Mouse (Mus musculus) CH12.LX (cell line): Measurements from ENCODE around the gene Nup50. TPM values are rescaled to one million over a fixed set of nuclear protein-coding genes. Genes with fewer than 3 reads are reported as not detected.
A peak's percentile ranks its signal among the peaks of the same experiment; 100 is the strongest.

ENCODE experiments used
- DNase-seq: peaks from one replicate; pipeline ENCODE4 v3.0.0-alpha.2; 2013; ENCODE audit errors: extremely low read depth
- H3K27ac ChIP-seq: 2 replicates; pipeline ENCODE4 v1.5.1; 2012; ENCODE audit warnings: low read depth, mild to moderate bottlenecking, control low read depth, moderate library complexity; ENCODE audit not compliant: insufficient read depth
- H3K27me3 ChIP-seq: replicated peaks from 2 replicates; pipeline ENCODE3; 2012; ENCODE audit warnings: inconsistent platforms
- H3K36me3 ChIP-seq, 2 experiments: replicated peaks in 1 of 2; 2 replicates each; pipeline versions ENCODE3 to v1.6.1; 2012; ENCODE audit warnings: inconsistent platforms in 1 of 2, low read length in 1 of 2, mild to moderate bottlenecking in 1 of 2, mixed read lengths in 1 of 2, moderate library complexity in 1 of 2; ENCODE audit not compliant: control insufficient read depth in 1 of 2, insufficient read depth in 1 of 2
- H3K4me1 ChIP-seq, 2 experiments: 2 replicates each; pipeline ENCODE4 v1.6.1; 2012; ENCODE audit warnings: inconsistent platforms in 1 of 2, moderate library complexity in 1 of 2; ENCODE audit not compliant: insufficient read depth in 2 of 2, control insufficient read depth in 1 of 2
- H3K4me2 ChIP-seq: 2 replicates; pipeline ENCODE4 v1.6.1; 2012; ENCODE audit warnings: low read depth, mild to moderate bottlenecking, control low read depth; ENCODE audit not compliant: poor library complexity, insufficient read depth, severe bottlenecking
- H3K4me3 ChIP-seq, 3 experiments: fragments of 150-350 bp in 1 of 3; sonication (generic) in 1 of 3; replicated peaks in 1 of 3; 2 replicates each; pipeline versions ENCODE3 to v1.5.1; 2011 to 2012; ENCODE audit warnings: low read depth in 2 of 3, low read length in 2 of 3, mild to moderate bottlenecking in 2 of 3, moderate library complexity in 2 of 3, control low read depth in 1 of 3, improper control_type of control experiment in 1 of 3, inconsistent platforms in 1 of 3, mixed read lengths in 1 of 3; ENCODE audit not compliant: poor library complexity in 1 of 3
- H3K79me2 ChIP-seq: replicated peaks from 2 replicates; pipeline ENCODE4 v1.6.1; 2012; ENCODE audit warnings: mild to moderate bottlenecking, moderate library complexity; ENCODE audit not compliant: control insufficient read depth, poor library complexity, insufficient read depth, severe bottlenecking; ENCODE audit errors: extremely low read depth
- H3K9ac ChIP-seq: 2 replicates; pipeline ENCODE4 v1.6.1; 2012; ENCODE audit warnings: low read depth, mild to moderate bottlenecking, control low read depth, moderate library complexity; ENCODE audit not compliant: insufficient read depth
- H3K9me3 ChIP-seq: replicated peaks from 2 replicates; pipeline ENCODE3; 2012; ENCODE audit warnings: low read length, inconsistent platforms, mixed read lengths
- BHLHE40 ChIP-seq: IDR thresholded peaks from 2 replicates; pipeline ENCODE4 v1.6.1; 2011; ENCODE audit warnings: mild to moderate bottlenecking, low read depth, low read length, improper control_type of control experiment
- CHD1 ChIP-seq: IDR thresholded peaks from 2 replicates; pipeline ENCODE4 v1.6.1; 2012; ENCODE audit warnings: low read depth, low read length, improper control_type of control experiment, inconsistent platforms
- CHD2 ChIP-seq: IDR thresholded peaks from 2 replicates; pipeline ENCODE4 v1.6.1; 2011; ENCODE audit warnings: low read length, improper control_type of control experiment
- CTCF ChIP-seq, 2 experiments: IDR thresholded peaks in 1 of 2; conservative IDR thresholded peaks in 1 of 2; 2 replicates each; pipeline ENCODE4 v1.5.1; 2011 to 2012; ENCODE audit warnings: low read depth in 2 of 2, low read length in 2 of 2, improper control_type of control experiment in 1 of 2, inconsistent platforms in 1 of 2, mild to moderate bottlenecking in 1 of 2, moderate library complexity in 1 of 2
- E2F4 ChIP-seq: IDR thresholded peaks from 2 replicates; pipeline ENCODE4 v1.6.1; 2011; ENCODE audit warnings: low read depth, low read length, improper control_type of control experiment; ENCODE audit not compliant: insufficient replicate concordance
- ELF1 ChIP-seq: IDR thresholded peaks from 2 replicates; pipeline ENCODE4 v1.6.1; 2014; ENCODE audit warnings: low read depth, mild to moderate bottlenecking, inconsistent platforms, low read length, improper control_type of control experiment
- EP300 ChIP-seq: IDR thresholded peaks from 2 replicates; pipeline ENCODE4 v1.6.1; 2011; ENCODE audit warnings: low read length, improper control_type of control experiment
- ETS1 ChIP-seq: conservative IDR thresholded peaks from 2 replicates; pipeline ENCODE4 v1.6.1; 2012; ENCODE audit warnings: low read depth, mild to moderate bottlenecking, inconsistent platforms, low read length, improper control_type of control experiment, moderate library complexity
- GABPA ChIP-seq: IDR thresholded peaks from 2 replicates; pipeline ENCODE4 v1.6.1; 2012; ENCODE audit warnings: low read depth, low read length, improper control_type of control experiment, inconsistent platforms; ENCODE audit not compliant: insufficient replicate concordance
- HCFC1 ChIP-seq: IDR thresholded peaks from 2 replicates; pipeline ENCODE4 v1.6.1; 2012; ENCODE audit warnings: low read depth, mild to moderate bottlenecking, inconsistent platforms, low read length, improper control_type of control experiment
- IRF4 ChIP-seq: IDR thresholded peaks from 2 replicates; pipeline ENCODE4 v1.6.1; 2014; ENCODE audit warnings: low read depth, mild to moderate bottlenecking, inconsistent platforms, low read length, improper control_type of control experiment
- JUN ChIP-seq: IDR thresholded peaks from 2 replicates; pipeline ENCODE4 v1.6.1; 2011; ENCODE audit warnings: low read depth, mild to moderate bottlenecking, low read length, improper control_type of control experiment, moderate library complexity; ENCODE audit not compliant: insufficient read depth
- JUND ChIP-seq: conservative IDR thresholded peaks from 2 replicates; pipeline ENCODE4 v1.6.1; 2011; ENCODE audit warnings: low read depth, low read length, improper control_type of control experiment
- KAT2A ChIP-seq: IDR thresholded peaks from 2 replicates; pipeline ENCODE4 v1.6.1; 2012; ENCODE audit warnings: low read length, improper control_type of control experiment, inconsistent platforms; ENCODE audit not compliant: insufficient replicate concordance
- MAFK ChIP-seq: IDR thresholded peaks from 2 replicates; pipeline ENCODE4 v1.6.1; 2011; ENCODE audit warnings: low read length, improper control_type of control experiment; ENCODE audit not compliant: insufficient replicate concordance
- MAX ChIP-seq: IDR thresholded peaks from 2 replicates; pipeline ENCODE4 v1.6.1; 2011; ENCODE audit warnings: low read length, improper control_type of control experiment
- MAZ ChIP-seq: IDR thresholded peaks from 2 replicates; pipeline ENCODE4 v1.6.1; 2012; ENCODE audit warnings: low read depth, mild to moderate bottlenecking, inconsistent platforms, low read length, improper control_type of control experiment, moderate library complexity
- MEF2A ChIP-seq: IDR thresholded peaks from 2 replicates; pipeline ENCODE4 v1.6.1; 2014; ENCODE audit warnings: low read depth, mild to moderate bottlenecking, inconsistent platforms, low read length, improper control_type of control experiment, borderline replicate concordance
- MXI1 ChIP-seq: IDR thresholded peaks from 2 replicates; pipeline ENCODE4 v1.6.1; 2011; ENCODE audit warnings: mild to moderate bottlenecking, low read depth, low read length, improper control_type of control experiment
- MYC ChIP-seq: IDR thresholded peaks from 2 replicates; pipeline ENCODE4 v1.6.1; 2011; ENCODE audit warnings: low read depth, mild to moderate bottlenecking, improper control_type of control experiment, low read length
- NELFE ChIP-seq: IDR thresholded peaks from 2 replicates; pipeline ENCODE4 v1.6.1; 2011; ENCODE audit warnings: low read depth, low read length, improper control_type of control experiment
- NRF1 ChIP-seq: IDR thresholded peaks from 2 replicates; pipeline ENCODE4 v1.6.1; 2014; ENCODE audit warnings: low read depth, mild to moderate bottlenecking, inconsistent platforms, low read length, improper control_type of control experiment, moderate library complexity
- PAX5 ChIP-seq: IDR thresholded peaks from 2 replicates; pipeline ENCODE4 v1.6.1; 2012; ENCODE audit warnings: low read length, inconsistent platforms, mixed read lengths
- POLR2A ChIP-seq: IDR thresholded peaks from 2 replicates; pipeline ENCODE4 v1.6.1; 2011; ENCODE audit warnings: low read depth, mild to moderate bottlenecking, improper control_type of control experiment, low read length
- POLR2AphosphoS2 ChIP-seq: IDR thresholded peaks from 2 replicates; pipeline ENCODE4 v1.6.1; 2011; ENCODE audit warnings: low read depth, low read length, improper control_type of control experiment
- RAD21 ChIP-seq: IDR thresholded peaks from 2 replicates; pipeline ENCODE4 v1.6.1; 2011; ENCODE audit warnings: low read depth, mild to moderate bottlenecking, low read length, improper control_type of control experiment, moderate library complexity
- RCOR1 ChIP-seq: conservative IDR thresholded peaks from 2 replicates; pipeline ENCODE4 v1.6.1; 2012; ENCODE audit warnings: low read depth, mild to moderate bottlenecking, inconsistent platforms, low read length, improper control_type of control experiment
- SIN3A ChIP-seq: IDR thresholded peaks from 2 replicates; pipeline ENCODE4 v1.6.1; 2012; ENCODE audit warnings: low read length, improper control_type of control experiment, inconsistent platforms
- SMC3 ChIP-seq: IDR thresholded peaks from 2 replicates; pipeline ENCODE4 v1.6.1; 2011; ENCODE audit warnings: low read depth, low read length, improper control_type of control experiment
- TBP ChIP-seq: conservative IDR thresholded peaks from 2 replicates; pipeline ENCODE4 v1.6.1; 2011; ENCODE audit warnings: low read depth, low read length, improper control_type of control experiment
- TCF12 ChIP-seq: IDR thresholded peaks from 2 replicates; pipeline ENCODE4 v1.6.1; 2014; ENCODE audit warnings: low read depth, mild to moderate bottlenecking, inconsistent platforms, low read length, improper control_type of control experiment
- UBTF ChIP-seq: IDR thresholded peaks from 2 replicates; pipeline ENCODE4 v1.6.1; 2012; ENCODE audit warnings: low read depth, mild to moderate bottlenecking, inconsistent platforms, low read length, improper control_type of control experiment, moderate library complexity
- USF1 ChIP-seq: IDR thresholded peaks from 2 replicates; pipeline ENCODE4 v1.6.1; 2014; ENCODE audit warnings: low read depth, mild to moderate bottlenecking, inconsistent platforms, low read length, improper control_type of control experiment
- USF2 ChIP-seq: conservative IDR thresholded peaks from 2 replicates; pipeline ENCODE4 v1.6.1; 2011; ENCODE audit warnings: low read depth, low read length, improper control_type of control experiment
- ZC3H11A ChIP-seq: IDR thresholded peaks from 2 replicates; pipeline ENCODE4 v1.6.1; 2012; ENCODE audit warnings: low read depth, mild to moderate bottlenecking, inconsistent platforms, low read length, improper control_type of control experiment
- ZKSCAN1 ChIP-seq: IDR thresholded peaks from 2 replicates; pipeline ENCODE4 v1.6.1; 2012; ENCODE audit warnings: low read depth, inconsistent platforms, low read length, improper control_type of control experiment, borderline replicate concordance
- ZMIZ1 ChIP-seq: IDR thresholded peaks from 2 replicates; pipeline ENCODE4 v1.6.1; 2012; ENCODE audit warnings: low read depth, mild to moderate bottlenecking, inconsistent platforms, low read length, improper control_type of control experiment
- ZNF384 ChIP-seq: IDR thresholded peaks from 2 replicates; pipeline ENCODE4 v1.6.1; 2012; ENCODE audit warnings: low read depth, low read length, improper control_type of control experiment, inconsistent platforms
- dilution Hi-C: fragments of 300-500 bp; cut with MboI; formaldehyde crosslinking; loops from 2 replicates; pipeline ENCODE4 v1.14.3; 2020; ENCODE audit warnings: low sequenced_read_pairs; ENCODE audit not compliant: extremely low pct_unique_long_range_greater_than_20kb, extremely low pct_ligation_motif_present
- in situ Hi-C: fragments of 300-500 bp; cut with MboI; formaldehyde crosslinking; loops from 3 replicates; pipeline ENCODE4 v1.14.3; 2019; ENCODE audit warnings: low sequenced_read_pairs, low pct_ligation_motif_present, low pct_unique_long_range_greater_than_20kb, mixed read lengths
- polyA plus RNA-seq: library from polyadenylated mRNA; unstranded; fragments of >175 nt; gene quantifications from 2 replicates; pipeline ENCODE4 v1.2.1, GENCODE M21; 2012; ENCODE audit warnings: low read depth; ENCODE audit not compliant: insufficient read length
- total RNA-seq, 2 experiments: library from RNA; depleted of rRNA; stranded (reverse); fragments of 300-350 nt in 1 of 2; fragments of >200 nt in 1 of 2; gene quantifications; 2 replicates each; pipeline ENCODE4 v1.2.3; 2012 to 2014

Gene Nup50
- total RNA-seq (2012; rRNA removed): 39.2 and 45.3 TPM in 2 replicates
- total RNA-seq (2014; rRNA removed): 43.4 and 46.6 TPM in 2 replicates
- 85.6 and 91.4 TPM in 2 replicates for polyA plus RNA-seq

- dilution Hi-C loops: no loop called here
- no peaks in the 10 kb centered on the region for H3K27me3 ChIP-seq
- peak within 1 kb of the TSS; percentile 65 to 98 (median 94) for H3K4me3 ChIP-seq
- in situ Hi-C loops: loop anchor here (5.0 to 10.0 kb wide), 3 partner anchors 74 to 248 kb away; no protein-coding TSS in a partner anchor
- H3K36me3 ChIP-seq: peaks cover 8 to 37% of the 10 kb centered on the region in 2 experiments
- H3K79me2 ChIP-seq: peaks cover 56% of the 10 kb centered on the region
- no peaks in the 10 kb centered on the region for H3K9me3 ChIP-seq
- H3K4me1 ChIP-seq: peaks cover 0 to 53% of the 10 kb centered on the region in 2 experiments; a peak in 3 of 4 replicates
- H3K27ac ChIP-seq: peak within 1 kb of the TSS; percentile 65
- TF ChIP-seq BHLHE40 (peak; percentile 98), TCF12 (peak; percentile 82), RAD21 (no peak), USF1 (peak; percentile 96), JUND (no peak), MYC (peak; percentile 95), HCFC1 (peak; percentile 76), CHD1 (0 out of 2 replicates have a peak, but pooled peaks have one; percentile 36), CHD2 (peak; percentile 65; the same call in 1 of the 2 replicates), SMC3 (no peak), EP300 (no peak; the same call in 1 of the 2 replicates), PAX5 (no peak), NRF1 (peak; percentile 98), NELFE (peak; percentile 95), TBP (peak; percentile 6; the same call in 1 of the 2 replicates), GABPA (no peak), MAFK (no peak), UBTF (no peak; the same call in 1 of the 2 replicates), JUN (peak; percentile 25; the same call in 1 of the 2 replicates), ZKSCAN1 (no peak), MEF2A (peak; percentile 56), MAX (peak; percentile 97), ZMIZ1 (peak; percentile 83), POLR2AphosphoS2 (peak; percentile 44; the same call in 1 of the 2 replicates), CTCF (conservative IDR thresholded peaks at IDR 0.05 in 1 of 2, IDR thresholded peaks at IDR 0.05 in 1 of 2; ENCODE audit: low read depth in 2 of 2, low read length in 2 of 2) (no peak), KAT2A (peak; percentile 70; the same call in 1 of the 2 replicates), E2F4 (peak; percentile 87; the same call in 1 of the 2 replicates), ELF1 (peak; percentile 68), RCOR1 (0 out of 2 replicates have a peak, but pooled peaks have one; percentile 12), ZNF384 (no peak), MXI1 (peak; percentile 93), USF2 (peak; percentile 93), MAZ (no peak; the same call in 1 of the 2 replicates), IRF4 (peak; percentile 9; the same call in 1 of the 2 replicates), ETS1 (peak; percentile 46), SIN3A (peak; percentile 68), ZC3H11A (no peak), POLR2A (peak; percentile 90)
- H3K9ac ChIP-seq: peak within 1 kb of the TSS; percentile 94
- H3K4me2 ChIP-seq: peak within 1 kb of the TSS; percentile 100
- peak; percentile 98 for DNase-seq
Observed at GRCm38 (mm10) chr15:84922884-84923507, at the start of gene Nup50. Gene Nup50, plus strand, starts transcription at chr15:84923411.
